Mouse (Mus musculus): ENCODE measurements around the gene Slc2a9. TPM values are rescaled to one million over a fixed set of nuclear protein-coding genes. Genes with fewer than 3 reads are reported as not detected.

Gene Slc2a9
- polyA plus RNA-seq, 1 experiment, result 17.3 TPM

DNA sequence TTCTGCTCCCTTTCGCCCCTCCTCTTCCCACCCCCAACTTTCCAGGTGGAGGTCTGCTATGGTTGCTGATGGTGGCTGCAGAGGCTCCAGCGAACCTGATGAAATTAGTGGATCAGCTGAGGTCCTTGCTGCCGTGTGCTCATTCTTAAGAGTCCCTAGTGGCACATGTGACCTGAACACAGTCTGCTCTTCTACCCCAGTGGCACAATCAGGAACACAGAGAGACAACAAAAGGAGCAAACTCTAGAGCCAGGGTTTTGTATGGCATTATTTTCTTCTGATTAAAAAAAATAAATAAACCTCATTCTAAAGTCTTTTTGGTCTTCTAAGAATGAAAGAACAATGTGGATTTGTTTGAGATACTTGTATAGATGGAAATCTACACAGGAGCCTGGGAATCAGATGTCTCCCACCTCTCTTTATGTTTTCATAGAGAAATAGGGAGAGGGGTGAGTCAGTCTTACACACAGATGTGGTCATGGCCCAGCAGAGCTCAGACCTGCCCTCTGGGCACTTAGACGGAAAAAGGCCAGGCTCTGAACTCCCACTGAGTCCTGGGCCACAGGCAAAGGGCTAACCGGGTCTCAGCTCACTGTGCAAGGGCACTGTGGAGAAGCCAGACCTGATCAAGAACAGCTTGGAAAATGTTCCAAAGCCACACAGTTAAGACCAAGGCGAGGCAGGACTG, 1.9 kb upstream of the Slc2a9 start:
- Histone ChIP-seq H3K36me3 (ENCODE audit: control insufficient read depth, insufficient read depth, low read length) (no peaks in the 10 kb centered on the region), H3K4me1 (ENCODE audit: control insufficient read depth, insufficient read depth, insufficient read length, low read length) (peaks cover 4% of the 10 kb centered on the region; the same call in 1 of the 2 replicates), H3K27me3 (ENCODE audit: control insufficient read depth, insufficient read depth, low read length) (no peaks in the 10 kb centered on the region), H3K27ac (ENCODE audit: insufficient read depth, low read depth, low read length) (no peak overlapping the region), H3K4me3 (ENCODE audit: low read depth, low read length) (no peak overlapping the region)
- WGBS, result 79% methylated on average over 6 of the region's 6 CpGs
- TF ChIP-seq CTCF (IDR thresholded peaks at IDR 0.05; ENCODE audit: extremely low read depth, insufficient read length, insufficient replicate concordance, low read depth, low read length) (no peak), POLR2A (IDR thresholded peaks at IDR 0.05; ENCODE audit: low read depth, low read length) (no peak)

DNA sequence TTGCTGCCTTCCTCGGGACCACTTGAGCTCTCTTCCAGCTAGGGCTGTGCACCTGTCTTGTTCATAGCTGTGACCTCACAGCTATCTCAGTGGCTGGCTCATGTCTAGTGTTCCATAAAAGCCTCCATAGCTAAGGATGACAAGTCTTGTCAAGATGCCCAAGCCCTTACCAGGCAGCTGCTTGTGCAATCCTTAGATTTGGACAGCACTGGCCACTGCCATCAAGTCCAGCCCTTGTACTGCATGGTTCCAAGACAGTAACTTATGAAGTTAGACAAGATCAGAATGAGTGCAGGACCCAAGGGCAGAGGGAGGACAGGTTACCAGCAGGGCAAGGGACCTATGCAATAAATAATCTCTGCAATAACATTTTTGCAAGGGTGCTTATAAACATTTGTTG, 1.2 kb upstream of the Slc2a9 start:
- no peaks in the 10 kb centered on the region for H3K27me3 ChIP-seq (ENCODE audit: control insufficient read depth, insufficient read depth, low read length)
- no peak overlapping the region for H3K4me3 ChIP-seq (ENCODE audit: low read depth, low read length)
- 85% methylated on average over 1 of the region's 1 CpGs for WGBS
- peaks cover 9% of the 10 kb centered on the region; the same call in 1 of the 2 replicates for H3K4me1 ChIP-seq (ENCODE audit: control insufficient read depth, insufficient read depth, insufficient read length, low read length)
- H3K36me3 ChIP-seq (ENCODE audit: control insufficient read depth, insufficient read depth, low read length), result no peaks in the 10 kb centered on the region
- TF ChIP-seq POLR2A (IDR thresholded peaks at IDR 0.05; ENCODE audit: low read depth, low read length) (no peak), CTCF (IDR thresholded peaks at IDR 0.05; ENCODE audit: extremely low read depth, insufficient read length, insufficient replicate concordance, low read depth, low read length) (no peak)
- H3K27ac ChIP-seq (ENCODE audit: insufficient read depth, low read depth, low read length), result no peak overlapping the region

DNA sequence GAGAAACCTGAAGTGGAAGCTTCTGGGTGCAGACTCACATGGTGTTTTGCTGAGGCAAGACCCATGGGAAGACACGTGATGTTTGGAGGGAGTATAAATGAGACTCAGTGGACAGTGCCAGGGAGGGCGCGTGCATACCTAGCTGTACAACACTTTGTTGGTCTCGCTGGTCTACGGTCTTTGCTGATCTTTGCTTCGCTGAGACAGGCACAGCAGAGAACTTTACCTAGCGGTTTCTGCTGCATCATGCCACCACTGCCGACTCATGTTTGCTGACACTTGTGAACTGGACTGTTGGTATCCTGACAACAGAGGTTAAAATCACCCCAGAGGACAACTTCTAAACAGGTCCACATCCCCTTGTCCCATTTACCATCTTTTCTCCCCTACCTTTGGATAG, 2.9 kb downstream of the Slc2a9 start:
- no peak overlapping the region for H3K4me3 ChIP-seq (ENCODE audit: low read depth, low read length)
- H3K27me3 ChIP-seq (ENCODE audit: control insufficient read depth, insufficient read depth, low read length), result no peaks in the 10 kb centered on the region
- H3K4me1 ChIP-seq (ENCODE audit: control insufficient read depth, insufficient read depth, insufficient read length, low read length), result peaks cover 15% of the 10 kb centered on the region; the same call in 1 of the 2 replicates
- H3K36me3 ChIP-seq (ENCODE audit: control insufficient read depth, insufficient read depth, low read length), result no peaks in the 10 kb centered on the region
- TF ChIP-seq POLR2A (IDR thresholded peaks at IDR 0.05; ENCODE audit: low read depth, low read length), result no peak
- TF ChIP-seq CTCF (IDR thresholded peaks at IDR 0.05; ENCODE audit: extremely low read depth, insufficient read length, insufficient replicate concordance, low read depth, low read length), result no peak
- WGBS, result 68% methylated on average over 8 of the region's 8 CpGs
- no peak overlapping the region for H3K27ac ChIP-seq (ENCODE audit: insufficient read depth, low read depth, low read length)

DNA sequence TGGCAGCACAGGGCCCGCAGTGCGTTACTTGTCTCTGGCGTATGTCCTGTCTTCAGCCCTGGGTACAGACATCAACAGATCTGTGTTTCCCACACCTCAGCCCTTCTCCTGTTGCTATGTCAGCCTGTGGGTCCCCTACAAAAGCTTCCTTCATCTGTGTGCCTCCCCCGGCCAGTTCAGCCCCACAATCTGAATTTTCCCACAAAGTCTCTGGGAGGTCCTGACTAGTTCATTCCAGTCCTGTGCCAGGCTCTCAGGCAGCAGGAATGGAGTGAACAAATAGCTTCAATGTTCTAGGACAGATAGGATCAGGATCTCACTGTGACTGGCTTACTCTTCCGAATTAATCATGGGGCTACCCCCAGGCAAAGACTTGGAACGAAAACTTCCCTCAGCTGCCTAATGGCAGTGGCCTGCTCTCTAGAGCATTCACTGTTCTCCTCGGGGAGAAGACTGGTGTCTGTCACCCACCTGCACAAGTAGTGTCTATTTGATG, 3.6 kb downstream of the Slc2a9 start:
- TF ChIP-seq CTCF (IDR thresholded peaks at IDR 0.05; ENCODE audit: extremely low read depth, insufficient read length, insufficient replicate concordance, low read depth, low read length) (no peak), POLR2A (IDR thresholded peaks at IDR 0.05; ENCODE audit: low read depth, low read length) (no peak)
- no peaks in the 10 kb centered on the region for H3K27me3 ChIP-seq (ENCODE audit: control insufficient read depth, insufficient read depth, low read length)
- H3K27ac ChIP-seq (ENCODE audit: insufficient read depth, low read depth, low read length), result no peak overlapping the region
- H3K4me1 ChIP-seq (ENCODE audit: control insufficient read depth, insufficient read depth, insufficient read length, low read length), result peaks cover 15% of the 10 kb centered on the region; the same call in 1 of the 2 replicates
- H3K4me3 ChIP-seq (ENCODE audit: low read depth, low read length), result no peak overlapping the region
- no peaks in the 10 kb centered on the region for H3K36me3 ChIP-seq (ENCODE audit: control insufficient read depth, insufficient read depth, low read length)
- WGBS, result 87% methylated on average over 7 of the region's 7 CpGs

DNA sequence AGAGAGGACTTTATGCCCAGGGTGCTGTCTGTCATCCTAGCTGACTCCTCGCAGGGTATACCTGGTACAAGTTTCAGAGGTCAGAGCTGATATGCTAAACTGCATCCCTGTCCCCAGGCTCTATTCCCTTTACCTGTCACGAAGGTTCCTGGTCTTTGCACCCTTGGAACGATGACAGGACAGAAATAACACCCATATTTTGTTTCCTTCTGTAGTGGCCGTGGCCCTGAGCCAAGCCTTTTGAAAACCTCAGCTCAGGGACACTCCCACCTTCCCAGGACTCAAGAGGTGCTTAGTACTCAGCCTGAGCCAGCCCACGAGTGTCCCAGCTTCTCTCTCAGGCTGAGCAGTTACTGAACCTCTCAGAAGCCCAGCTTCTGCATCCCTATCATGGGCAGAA, 4.5 kb downstream of the Slc2a9 start:
- Histone ChIP-seq H3K27me3 (ENCODE audit: control insufficient read depth, insufficient read depth, low read length) (no peaks in the 10 kb centered on the region), H3K4me3 (ENCODE audit: low read depth, low read length) (no peak overlapping the region), H3K4me1 (ENCODE audit: control insufficient read depth, insufficient read depth, insufficient read length, low read length) (peaks cover 15% of the 10 kb centered on the region; the same call in 1 of the 2 replicates), H3K36me3 (ENCODE audit: control insufficient read depth, insufficient read depth, low read length) (no peaks in the 10 kb centered on the region), H3K27ac (ENCODE audit: insufficient read depth, low read depth, low read length) (peak overlapping the region; percentile 34)
- WGBS, result 18% methylated on average over 5 of the region's 5 CpGs
- no peak for TF ChIP-seq POLR2A (IDR thresholded peaks at IDR 0.05; ENCODE audit: low read depth, low read length)
- TF ChIP-seq CTCF (IDR thresholded peaks at IDR 0.05; ENCODE audit: extremely low read depth, insufficient read length, insufficient replicate concordance, low read depth, low read length), result no peak

DNA sequence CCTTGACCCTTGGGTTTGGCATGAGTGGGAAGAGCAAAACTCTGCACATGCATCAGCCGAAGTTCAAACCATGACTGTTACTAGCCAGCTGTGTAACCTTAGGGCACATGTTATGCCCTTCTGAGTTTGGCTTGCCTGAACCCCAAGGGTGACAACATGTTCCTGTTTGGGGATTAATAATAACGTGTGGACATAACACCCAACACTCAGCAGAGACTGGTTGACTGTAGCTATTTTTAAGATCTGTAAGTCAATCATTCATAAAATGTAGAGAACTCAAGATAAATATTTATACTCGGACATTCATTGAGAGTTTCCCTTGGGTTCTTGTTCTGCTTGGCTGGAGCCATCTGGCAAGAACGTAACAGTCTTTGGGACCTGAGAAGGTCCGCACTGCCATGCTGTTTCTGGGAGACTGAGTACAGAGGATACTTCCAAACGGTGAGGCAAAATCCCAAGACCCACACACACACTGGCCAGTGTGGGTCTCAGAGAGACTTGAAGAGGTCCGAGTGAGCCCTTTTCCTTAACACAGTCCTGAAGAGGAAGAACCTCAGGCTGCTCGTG, 6.4 kb downstream of the Slc2a9 start:
- peaks cover 22% of the 10 kb centered on the region for H3K4me1 ChIP-seq (ENCODE audit: control insufficient read depth, insufficient read depth, insufficient read length, low read length)
- 80% methylated on average over 8 of the region's 8 CpGs for WGBS
- no peaks in the 10 kb centered on the region for H3K27me3 ChIP-seq (ENCODE audit: control insufficient read depth, insufficient read depth, low read length)
- TF ChIP-seq CTCF (IDR thresholded peaks at IDR 0.05; ENCODE audit: extremely low read depth, insufficient read length, insufficient replicate concordance, low read depth, low read length) (no peak), POLR2A (IDR thresholded peaks at IDR 0.05; ENCODE audit: low read depth, low read length) (no peak)
- no peak overlapping the region for H3K27ac ChIP-seq (ENCODE audit: insufficient read depth, low read depth, low read length)
- no peaks in the 10 kb centered on the region for H3K36me3 ChIP-seq (ENCODE audit: control insufficient read depth, insufficient read depth, low read length)
- H3K4me3 ChIP-seq (ENCODE audit: low read depth, low read length), result no peak overlapping the region

DNA sequence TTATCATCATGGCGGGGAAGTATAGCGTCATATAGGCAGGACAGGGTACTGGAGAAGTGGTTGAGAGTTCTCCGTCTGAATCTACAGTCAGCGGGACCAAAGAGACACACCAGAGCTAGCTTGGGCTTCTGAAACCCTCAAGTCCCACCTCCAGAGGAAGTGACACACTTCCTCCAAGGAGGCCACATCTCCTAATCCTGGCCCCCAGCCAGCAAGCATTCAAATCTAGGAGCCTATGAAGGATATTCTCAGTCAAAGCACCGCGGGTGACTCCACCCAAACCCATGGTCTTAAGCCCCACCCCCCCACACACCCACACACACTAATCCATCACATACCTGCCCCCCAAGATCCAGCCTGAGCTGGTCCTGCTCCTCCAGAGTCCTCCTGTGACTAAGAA, 9.1 kb downstream of the Slc2a9 start:
- WGBS, result 86% methylated on average over 6 of the region's 6 CpGs
- Histone ChIP-seq H3K4me3 (ENCODE audit: low read depth, low read length) (no peak overlapping the region), H3K36me3 (ENCODE audit: control insufficient read depth, insufficient read depth, low read length) (no peaks in the 10 kb centered on the region), H3K4me1 (ENCODE audit: control insufficient read depth, insufficient read depth, insufficient read length, low read length) (peaks cover 15% of the 10 kb centered on the region), H3K27ac (ENCODE audit: insufficient read depth, low read depth, low read length) (no peak overlapping the region), H3K27me3 (ENCODE audit: control insufficient read depth, insufficient read depth, low read length) (no peaks in the 10 kb centered on the region)
- no peak for TF ChIP-seq CTCF (IDR thresholded peaks at IDR 0.05; ENCODE audit: extremely low read depth, insufficient read length, insufficient replicate concordance, low read depth, low read length)
- no peak for TF ChIP-seq POLR2A (IDR thresholded peaks at IDR 0.05; ENCODE audit: low read depth, low read length)
